Mouse (Mus musculus) forebrain, embryonic 14.5 days (tissue): ENCODE results near the gene Slc52a3. TPM values are rescaled to one million over a fixed set of nuclear protein-coding genes. Genes with fewer than 3 reads are reported as not detected.
A peak's percentile ranks its signal among the peaks of the same experiment; 100 is the strongest.

Experiments used
- ATAC-seq: fragments of 200-750 bp; cut with Nextera tagmentation; 2 replicates; pipeline ENCODE4 v1.8.0; 2017; ENCODE audit warnings: mild to moderate bottlenecking, moderate library complexity
- DNase-seq: peaks from one replicate; pipeline ENCODE4 v3.0.0-alpha.2; 2015; ENCODE audit warnings: low spot score
- H3K27ac ChIP-seq: fragments of 300-500 bp; sonication (generic); 2 replicates; pipeline ENCODE4 v1.5.1; 2014; ENCODE audit warnings: low read depth, mild to moderate bottlenecking, control low read depth, low read length, moderate library complexity
- H3K27me3 ChIP-seq: fragments of 300-500 bp; sonication (generic); replicated peaks from 2 replicates; pipeline ENCODE4 v1.6.1; 2014; ENCODE audit warnings: low read length, control low read depth, mixed read lengths; ENCODE audit not compliant: control insufficient read depth, insufficient read depth
- H3K36me3 ChIP-seq: fragments of 300-500 bp; sonication (generic); 2 replicates; pipeline ENCODE4 v1.6.1; 2014; ENCODE audit warnings: low read length, control low read depth; ENCODE audit not compliant: control insufficient read depth, insufficient read depth
- H3K4me1 ChIP-seq: fragments of 300-500 bp; sonication (generic); 2 replicates; pipeline ENCODE4 v1.6.1; 2014; ENCODE audit warnings: antibody characterized with exemption, low read length, control low read depth; ENCODE audit not compliant: control insufficient read depth, insufficient read depth
- H3K4me2 ChIP-seq: fragments of 300-500 bp; sonication (generic); 2 replicates; pipeline ENCODE4 v1.6.1; 2014; ENCODE audit warnings: mild to moderate bottlenecking, control low read depth, low read length
- H3K4me3 ChIP-seq: fragments of 300-500 bp; sonication (generic); 2 replicates; pipeline ENCODE4 v1.5.1; 2014; ENCODE audit warnings: low read depth, low read length, control low read depth
- H3K9ac ChIP-seq: fragments of 300-500 bp; sonication (generic); 2 replicates; pipeline ENCODE4 v1.6.1; 2014; ENCODE audit warnings: mild to moderate bottlenecking, low read length, control low read depth, moderate library complexity
- H3K9me3 ChIP-seq: fragments of 300-500 bp; sonication (generic); replicated peaks from 2 replicates; pipeline ENCODE4 v1.6.1; 2016; ENCODE audit warnings: low read length, control low read depth, mixed read lengths; ENCODE audit not compliant: control insufficient read depth
- WGBS: fragments of 180-500 bp; shearing (Covaris S2); extraction: QIAGEN DNeasy Blood & Tissue Kit; methylation state at CpG from one replicate; pipeline ENCODE4 v1.1.7; 2014; 5-methylcytosine and 5-hydroxymethylcytosine counted together
- polyA plus RNA-seq: library from polyadenylated mRNA; unstranded; fragments of >200 nt; fragmentation: Nextera tagmentation; extraction: Ambion mirVana; gene quantifications from 2 replicates; pipeline ENCODE4 v1.2.1, GENCODE M21; 2014

The Slc52a3 gene
- polyA plus RNA-seq, 1 experiment from 2014 or later = 0.72 TPM

- 72% methylated on average over 6 of the region's 6 CpGs for WGBS
- H3K4me1 ChIP-seq = peaks cover 30% of the 10 kb centered on the region
- DNase-seq = no peak
- no peak for ATAC-seq
- no peak overlapping the region for H3K27ac ChIP-seq
- H3K9me3 ChIP-seq = no peaks in the 10 kb centered on the region
- H3K36me3 ChIP-seq = no peaks in the 10 kb centered on the region
- peak overlapping the region; percentile 81 for H3K4me3 ChIP-seq
- no peaks in the 10 kb centered on the region for H3K27me3 ChIP-seq
- H3K4me2 ChIP-seq = peak overlapping the region; percentile 79
- peak overlapping the region; percentile 29; the same call in 1 of the 2 replicates for H3K9ac ChIP-seq
Measured at GRCm38 (mm10) chr2:151978494-151978893, 17.8 kb upstream of the Slc52a3 start.

- ATAC-seq = peak; percentile 94
- Histone ChIP-seq H3K27ac (peak within 1 kb of the TSS; percentile 75), H3K4me3 (peak within 1 kb of the TSS; percentile 81), H3K4me2 (peak within 1 kb of the TSS; percentile 79), H3K9me3 (no peaks in the 10 kb centered on the region), H3K27me3 (no peaks in the 10 kb centered on the region), H3K36me3 (no peaks in the 10 kb centered on the region), H3K9ac (peak within 1 kb of the TSS; percentile 90), H3K4me1 (peaks cover 22% of the 10 kb centered on the region)
- peak; percentile 94 for DNase-seq
- WGBS = under 1% methylated on average over 38 of the region's 46 CpGs
Measured at GRCm38 (mm10) chr2:151979470-151980354, 16.6 kb upstream of the Slc52a3 start, which contains the start of gene Fam110a. Gene Fam110a, minus strand, starts transcription at chr2:151980219.

- H3K4me2 ChIP-seq = peak overlapping the region; percentile 79
- no peaks in the 10 kb centered on the region for H3K36me3 ChIP-seq
- ATAC-seq (peak; percentile 54; the same call in 1 of the 2 replicates), DNase-seq (no peak)
- peak overlapping the region; percentile 75 for H3K27ac ChIP-seq
- peak overlapping the region; percentile 90 for H3K9ac ChIP-seq
- H3K27me3 ChIP-seq = no peaks in the 10 kb centered on the region
- peak overlapping the region; percentile 81 for H3K4me3 ChIP-seq
- H3K9me3 ChIP-seq = no peaks in the 10 kb centered on the region
- WGBS = 31% methylated on average over 3 of the region's 3 CpGs
- peaks cover 22% of the 10 kb centered on the region for H3K4me1 ChIP-seq
Measured at GRCm38 (mm10) chr2:151980355-151980693, 16.0 kb upstream of the Slc52a3 start.

GRCm38 (mm10) chr2:151981268-151981667 lies 15.0 kb upstream of the Slc52a3 start:
- no peak overlapping the region for H3K27ac ChIP-seq
- no peak overlapping the region for H3K4me3 ChIP-seq
- no peaks in the 10 kb centered on the region for H3K9me3 ChIP-seq
- no peaks in the 10 kb centered on the region for H3K27me3 ChIP-seq
- peaks cover 22% of the 10 kb centered on the region for H3K4me1 ChIP-seq
- no peak for DNase-seq
- H3K36me3 ChIP-seq = no peaks in the 10 kb centered on the region
- no peak for ATAC-seq
- 86% methylated on average over 6 of the region's 6 CpGs for WGBS
- no peak overlapping the region for H3K9ac ChIP-seq
- H3K4me2 ChIP-seq = no peak overlapping the region

- Histone ChIP-seq H3K9ac (no peak overlapping the region), H3K4me3 (no peak overlapping the region), H3K9me3 (no peaks in the 10 kb centered on the region), H3K36me3 (no peaks in the 10 kb centered on the region), H3K27ac (no peak overlapping the region), H3K4me2 (no peak overlapping the region), H3K27me3 (no peaks in the 10 kb centered on the region), H3K4me1 (peaks cover 22% of the 10 kb centered on the region)
- DNase-seq = no peak
- no peak for ATAC-seq
Measured at GRCm38 (mm10) chr2:151982476-151982875, 13.8 kb upstream of the Slc52a3 start.

GRCm38 (mm10) chr2:151984019-151984418 lies 12.3 kb upstream of the Slc52a3 start:
- Histone ChIP-seq H3K27me3 (no peaks in the 10 kb centered on the region), H3K4me2 (no peak overlapping the region), H3K4me1 (peaks cover 10% of the 10 kb centered on the region), H3K36me3 (no peaks in the 10 kb centered on the region), H3K4me3 (no peak overlapping the region), H3K9me3 (no peaks in the 10 kb centered on the region), H3K9ac (no peak overlapping the region), H3K27ac (no peak overlapping the region)
- 62% methylated on average over 9 of the region's 9 CpGs for WGBS
- DNase-seq (no peak), ATAC-seq (no peak)

GRCm38 (mm10) chr2:151985426-151986172 lies 10.7 kb upstream of the Slc52a3 start:
- H3K27ac ChIP-seq = no peak overlapping the region
- H3K4me2 ChIP-seq = no peak overlapping the region
- no peak for DNase-seq
- ATAC-seq = no peak
- H3K9ac ChIP-seq = no peak overlapping the region
- H3K9me3 ChIP-seq = no peaks in the 10 kb centered on the region
- no peak overlapping the region for H3K4me3 ChIP-seq
- H3K36me3 ChIP-seq = no peaks in the 10 kb centered on the region
- 81% methylated on average over 7 of the region's 7 CpGs for WGBS
- peaks cover under 1% of the 10 kb centered on the region for H3K4me1 ChIP-seq
- H3K27me3 ChIP-seq = no peaks in the 10 kb centered on the region

GRCm38 (mm10) chr2:151986958-151987357 lies 9.4 kb upstream of the Slc52a3 start:
- WGBS = 84% methylated on average over 8 of the region's 8 CpGs
- no peaks in the 10 kb centered on the region for H3K36me3 ChIP-seq
- ATAC-seq (no peak), DNase-seq (no peak)
- 0 out of 2 replicates have a peak, but pooled peaks cover 3% of the 10 kb centered on the region for H3K4me1 ChIP-seq
- no peaks in the 10 kb centered on the region for H3K27me3 ChIP-seq
- H3K9ac ChIP-seq = no peak overlapping the region
- H3K4me3 ChIP-seq = no peak overlapping the region
- H3K9me3 ChIP-seq = no peaks in the 10 kb centered on the region
- H3K27ac ChIP-seq = no peak overlapping the region
- no peak overlapping the region for H3K4me2 ChIP-seq
